Mouse (Mus musculus) activated CD4-positive, CD25-positive, alpha-beta regulatory T cell, adult 4 months (primary cell): Measurements from ENCODE around the gene Fes. TPM values are rescaled to one million over a fixed set of nuclear protein-coding genes. Genes with fewer than 3 reads are reported as not detected.

Experiments used
- ATAC-seq: one replicate; pipeline ENCODE4 v1.8.0; 2017
- polyA plus RNA-seq, 2 experiments: library from polyadenylated mRNA; unstranded; fragments of 100-300 nt; shearing (Covaris generic); gene quantifications; one replicate each; pipeline ENCODE4 v1.2.1; 2017

The Fes gene
- polyA plus RNA-seq = 1 to 10 TPM; 2.0 to 4.5 TPM

DNA sequence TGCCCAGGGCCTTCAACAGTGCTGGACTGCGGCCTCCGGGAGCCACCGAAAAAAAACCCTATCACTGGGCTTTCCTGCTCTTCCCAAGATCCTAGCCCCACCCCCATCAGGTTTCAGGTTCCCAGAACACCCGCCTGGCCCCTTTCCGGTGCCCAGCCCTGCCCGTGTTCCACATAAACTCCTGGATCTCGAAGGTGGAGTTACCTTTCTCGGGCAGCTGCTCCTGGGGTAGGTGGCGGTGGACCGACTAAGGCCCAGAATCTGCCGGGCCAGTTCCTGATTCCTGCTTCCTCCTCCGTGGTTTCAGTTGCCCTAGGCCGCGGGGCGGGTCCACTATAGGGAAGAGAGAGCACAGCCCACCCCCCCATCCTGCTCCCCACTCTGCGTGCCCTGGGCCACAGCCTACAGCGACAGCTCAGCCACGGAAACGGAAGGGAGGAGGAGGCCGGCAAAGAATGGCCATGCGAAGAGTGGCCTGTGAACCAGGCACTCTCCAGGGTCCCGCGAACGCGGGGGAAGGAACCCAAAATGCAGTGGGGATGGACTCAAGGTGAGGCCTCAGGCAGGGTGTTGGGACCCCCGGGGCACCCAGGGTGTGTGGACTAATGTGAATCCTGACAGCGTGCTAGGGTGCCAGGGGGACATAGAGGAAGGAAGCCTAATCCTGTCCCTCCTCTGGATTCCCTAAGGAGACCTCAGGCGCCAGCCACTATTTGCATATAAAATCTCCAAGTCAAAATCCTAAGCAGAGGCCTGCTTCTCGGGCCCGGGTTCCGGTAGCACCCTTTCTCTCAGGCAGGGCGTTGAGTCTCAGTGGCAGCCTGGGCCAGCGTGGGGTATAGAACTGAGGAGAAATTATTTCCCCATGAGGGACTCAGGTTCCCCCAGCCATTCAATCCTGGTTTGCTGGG is at the start of gene Fes:
TSS of gene Fes (minus strand) at position 314 of the 911 bp plus-strand sequence.
- ATAC-seq = no peak

DNA sequence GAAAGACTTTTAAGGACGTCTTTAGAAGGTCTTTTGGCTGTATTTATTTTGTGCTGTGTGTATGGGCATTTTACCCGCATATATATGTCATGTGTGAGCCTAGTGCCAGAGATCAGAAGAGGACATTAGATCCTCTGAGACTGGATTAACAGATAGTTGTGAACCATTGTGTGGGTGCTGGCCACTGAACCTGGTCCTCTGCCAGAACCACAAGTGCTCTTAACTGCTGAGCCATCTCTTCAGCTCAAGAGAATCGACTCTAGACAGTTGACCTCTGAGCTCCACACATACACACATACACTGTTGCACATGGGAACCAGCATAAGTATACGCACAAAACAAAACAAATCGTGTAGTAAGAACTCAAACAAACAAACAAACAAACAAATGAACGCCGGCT is 48.8 kb upstream of the Fes start:
- no peak for ATAC-seq

DNA sequence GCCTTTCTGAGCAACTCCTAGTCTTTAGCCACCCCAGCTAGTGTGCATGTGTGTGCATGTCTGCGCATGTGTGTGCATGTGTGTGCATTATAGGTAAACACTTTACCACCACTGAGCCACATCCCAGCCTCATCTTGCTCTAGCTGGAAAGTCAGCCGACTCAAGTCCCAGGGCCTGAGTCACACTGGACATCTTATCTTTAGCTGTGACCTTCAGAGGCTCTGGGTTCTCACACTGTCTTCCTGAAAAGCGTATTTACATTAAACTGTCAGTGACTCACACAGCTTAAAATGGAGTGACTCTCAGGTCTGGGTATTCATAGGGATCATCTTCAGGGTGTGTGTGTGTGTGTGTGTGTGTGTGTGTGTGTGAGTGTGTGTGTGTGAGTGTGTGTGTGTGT is 47.8 kb upstream of the Fes start:
- no peak for ATAC-seq

DNA sequence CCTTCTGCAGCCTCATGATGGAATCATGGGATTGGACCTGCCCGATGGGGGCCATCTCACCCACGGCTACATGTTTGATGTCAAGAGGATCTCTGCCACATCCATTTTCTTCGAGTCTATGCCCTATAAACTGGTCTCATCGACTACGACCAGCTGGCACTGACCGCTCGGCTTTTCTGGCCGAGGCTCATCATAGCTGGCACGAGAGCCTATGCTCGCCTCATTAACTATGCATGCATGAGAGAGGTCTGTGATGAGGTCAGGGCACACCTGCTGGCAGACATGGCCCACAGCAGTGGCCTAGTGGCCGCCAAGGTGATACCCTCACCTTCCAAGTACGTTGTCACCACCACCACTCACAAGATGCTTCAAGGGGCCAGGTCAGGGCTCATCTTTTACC is 41.9 kb upstream of the Fes start:
- ATAC-seq = no peak

DNA sequence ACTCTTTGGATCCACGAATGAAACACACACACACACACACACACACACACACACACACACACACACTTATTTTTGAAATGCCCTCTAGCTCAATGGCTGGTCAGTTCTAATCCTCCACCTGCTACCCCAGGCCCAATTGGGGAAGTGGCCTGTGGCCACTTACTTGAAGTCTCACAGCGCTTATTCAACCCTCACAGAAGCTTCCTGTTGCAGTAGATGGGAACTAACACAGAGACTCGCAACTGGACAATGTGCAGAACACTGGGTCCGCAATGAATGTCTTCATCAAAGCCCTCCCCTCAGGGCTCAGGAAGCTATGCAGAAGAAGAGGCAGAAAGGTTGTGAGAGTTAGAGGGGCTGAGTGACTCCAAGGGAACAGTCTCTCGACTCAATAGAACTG is 40.0 kb upstream of the Fes start:
- ATAC-seq = no peak

DNA sequence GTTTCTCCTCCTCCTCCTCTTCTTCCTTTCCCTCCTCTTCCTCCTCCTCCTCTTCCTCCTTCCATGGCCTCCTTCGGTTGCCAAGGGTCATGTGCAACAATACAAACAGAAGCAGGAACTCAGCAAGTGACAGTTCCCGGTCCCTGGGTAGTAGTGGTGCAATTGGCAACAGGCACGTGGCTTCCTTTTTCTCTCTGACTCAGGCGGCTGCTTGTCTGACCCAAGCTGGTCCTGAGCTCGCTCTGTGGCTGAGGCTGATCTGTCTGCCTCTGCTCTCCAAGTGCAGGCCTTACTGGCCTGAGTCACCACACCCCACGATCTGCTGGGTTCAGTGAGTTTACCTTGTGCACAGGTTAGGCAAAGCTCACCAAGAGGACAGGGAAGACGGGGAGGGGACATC is 38.6 kb upstream of the Fes start:
- ATAC-seq = no peak

DNA sequence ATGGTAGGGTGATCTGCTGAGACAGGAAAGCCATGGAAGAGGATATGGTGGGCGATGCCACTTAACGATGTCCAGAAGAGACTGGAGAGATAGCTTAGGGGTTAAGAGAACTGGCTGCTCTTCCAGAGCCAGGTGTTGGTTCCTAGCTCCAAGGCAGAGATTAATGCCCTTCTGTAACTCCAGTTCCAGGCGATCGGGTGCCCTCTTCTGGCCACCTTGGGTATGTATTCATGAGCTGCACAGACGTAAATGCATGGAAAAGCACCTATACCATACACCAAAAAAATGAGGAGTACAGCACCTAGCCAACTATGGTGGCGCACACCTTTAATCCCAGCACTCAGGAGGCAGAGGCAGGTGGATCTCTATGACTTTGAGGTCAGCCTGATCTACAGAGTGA is 37.0 kb upstream of the Fes start:
- no peak for ATAC-seq

DNA sequence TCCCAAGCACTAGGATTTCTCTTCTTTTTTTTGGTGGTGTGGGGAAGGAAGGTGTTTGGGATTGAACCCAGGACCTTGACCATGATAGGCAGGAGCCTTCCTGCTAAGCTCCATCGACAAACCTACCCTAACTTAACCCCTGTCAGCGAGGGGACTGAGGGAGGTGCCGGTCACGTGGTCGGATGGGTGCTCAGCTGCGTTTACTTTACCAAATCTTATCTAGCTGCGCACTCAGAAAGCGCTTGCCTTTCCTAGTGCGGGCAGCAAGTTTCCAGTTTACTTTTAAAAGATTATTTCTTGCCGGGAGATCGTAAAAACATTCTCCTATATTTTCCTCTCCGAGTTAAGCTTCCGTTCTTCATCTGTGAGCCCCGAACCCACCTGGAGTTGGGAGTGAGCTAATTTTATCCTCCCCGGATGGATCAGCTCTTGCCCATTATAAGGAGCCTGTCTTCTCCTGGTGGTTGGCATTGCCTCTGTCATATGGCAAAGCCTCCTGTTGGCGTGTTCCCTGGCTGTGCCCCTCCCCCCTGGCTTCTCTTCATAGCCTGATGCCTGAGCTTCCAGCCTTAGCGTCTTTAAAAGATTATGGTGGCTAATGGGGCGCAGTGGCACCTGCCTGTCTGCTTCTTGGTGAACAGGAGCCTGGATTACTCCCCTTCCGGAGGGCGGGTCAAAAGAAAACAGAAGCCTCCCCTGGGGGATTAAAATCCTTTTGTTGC is 35.2 kb upstream of the Fes start:
- no peak for ATAC-seq

DNA sequence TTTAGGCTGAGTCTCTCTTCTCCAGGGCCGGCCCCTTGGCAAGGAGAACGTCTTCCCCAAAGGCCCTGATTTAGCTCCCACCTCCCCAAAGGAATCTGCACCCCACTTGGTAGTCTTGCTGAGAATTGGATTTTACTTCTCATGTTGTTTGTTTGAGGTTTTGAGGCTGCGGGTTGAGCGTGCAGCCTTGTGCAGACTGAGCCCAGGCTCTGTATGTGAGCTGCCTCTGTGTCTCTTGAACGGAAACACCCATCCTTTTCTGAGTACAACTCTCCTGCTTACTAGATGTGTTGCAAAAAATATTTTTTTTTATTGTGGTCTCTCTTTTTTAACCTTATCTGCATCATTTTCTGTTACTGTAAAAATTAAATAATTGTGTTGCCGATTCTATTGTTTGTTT is 33.8 kb upstream of the Fes start:
- peak; percentile 45 for ATAC-seq

DNA sequence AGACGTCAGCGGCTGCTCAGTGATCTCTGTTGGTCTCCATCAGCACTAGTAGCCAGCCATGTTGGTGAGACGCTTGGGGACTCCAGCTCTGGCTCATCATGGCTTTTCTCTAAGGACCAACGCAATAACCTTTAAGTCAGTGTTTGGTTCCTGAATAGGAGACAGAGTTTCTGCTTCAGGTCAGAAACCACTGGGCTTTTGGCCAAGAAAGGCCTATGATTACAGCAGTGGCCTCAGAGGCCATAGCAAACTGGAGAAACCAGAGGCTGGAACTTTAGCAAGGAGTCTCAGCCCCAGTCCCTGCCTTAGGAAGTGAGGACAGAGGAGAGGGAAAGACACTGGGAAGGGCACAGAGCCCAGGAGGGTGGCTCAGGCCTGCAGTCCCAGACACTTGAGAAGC is 32.8 kb upstream of the Fes start:
- ATAC-seq = no peak

DNA sequence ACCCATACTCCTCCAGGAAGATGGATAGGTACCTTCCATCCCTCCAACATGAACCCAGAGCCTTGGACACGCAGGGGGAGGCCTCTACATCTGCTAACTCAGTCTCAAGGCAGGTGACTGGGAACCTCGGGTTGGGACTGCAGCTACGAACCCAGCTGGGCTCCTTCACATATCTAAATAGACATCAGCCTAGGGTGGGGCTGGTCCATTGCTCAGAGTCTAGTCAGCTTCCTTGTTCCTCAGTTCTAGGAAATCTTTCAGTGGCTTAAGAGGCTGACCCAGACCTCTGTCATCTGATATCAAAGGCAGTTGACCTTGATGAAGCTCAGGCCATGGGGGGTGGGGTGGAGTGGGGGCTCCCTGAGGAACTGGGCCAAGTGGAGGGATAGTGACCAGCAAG is 31.5 kb upstream of the Fes start:
- ATAC-seq = no peak

DNA sequence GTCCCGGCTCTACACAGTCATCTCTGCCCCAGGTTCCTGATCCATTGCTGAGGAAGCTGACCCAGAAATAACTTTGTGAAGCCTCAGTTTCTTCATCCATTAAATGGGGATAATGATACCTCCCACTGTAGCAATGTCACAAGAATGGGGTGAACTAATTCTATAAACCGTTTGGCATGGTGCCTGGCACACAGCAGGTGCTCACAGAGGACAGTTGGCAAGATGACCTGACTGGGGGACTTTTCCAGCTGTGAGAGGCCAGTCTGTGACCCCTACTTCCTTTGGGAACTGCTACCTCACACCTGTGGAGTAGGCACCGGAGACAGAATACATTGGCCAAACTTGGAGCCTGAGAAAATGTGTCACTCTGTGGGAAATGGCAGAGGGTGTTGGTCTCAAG is 30.3 kb upstream of the Fes start:
- no peak for ATAC-seq

DNA sequence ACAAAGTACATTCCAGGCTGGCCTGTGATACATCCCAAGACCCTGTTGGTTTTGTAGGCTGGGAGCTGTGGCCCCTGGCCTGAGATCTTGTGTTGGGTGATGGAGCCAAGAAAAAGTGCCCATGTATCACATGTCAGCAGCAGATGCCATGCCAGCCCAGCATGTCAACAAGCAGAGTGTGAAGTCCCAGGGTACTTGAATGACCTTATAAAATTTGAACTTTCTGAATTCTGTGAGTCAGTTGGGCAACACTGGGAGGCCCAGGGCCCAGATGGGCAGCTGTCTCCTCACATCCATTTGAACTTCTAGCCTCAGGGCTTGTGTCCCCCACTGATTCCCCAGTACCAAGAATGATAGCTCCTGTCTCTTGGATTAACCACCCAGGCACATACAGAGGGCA is 29.9 kb upstream of the Fes start:
- ATAC-seq = no peak

DNA sequence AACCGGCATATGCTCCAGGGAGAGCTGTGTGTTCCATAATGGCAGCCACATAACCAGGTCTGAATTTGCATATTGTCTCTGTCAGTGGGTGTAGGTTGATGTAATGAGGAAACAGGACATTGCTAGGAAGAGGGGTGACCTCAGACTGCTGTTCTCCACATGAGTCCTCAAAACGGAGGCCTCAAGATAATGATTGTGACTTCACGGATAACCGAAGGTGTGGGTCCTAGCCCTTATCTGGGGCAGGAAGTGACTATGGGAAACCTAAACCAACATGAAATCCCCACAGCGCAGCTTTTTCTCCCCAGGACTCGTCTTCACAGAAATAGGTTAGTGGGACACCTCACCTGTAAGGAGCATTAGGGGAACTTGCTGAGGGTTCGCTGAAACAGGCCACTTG is 29.2 kb upstream of the Fes start:
- peak; percentile 79 for ATAC-seq

DNA sequence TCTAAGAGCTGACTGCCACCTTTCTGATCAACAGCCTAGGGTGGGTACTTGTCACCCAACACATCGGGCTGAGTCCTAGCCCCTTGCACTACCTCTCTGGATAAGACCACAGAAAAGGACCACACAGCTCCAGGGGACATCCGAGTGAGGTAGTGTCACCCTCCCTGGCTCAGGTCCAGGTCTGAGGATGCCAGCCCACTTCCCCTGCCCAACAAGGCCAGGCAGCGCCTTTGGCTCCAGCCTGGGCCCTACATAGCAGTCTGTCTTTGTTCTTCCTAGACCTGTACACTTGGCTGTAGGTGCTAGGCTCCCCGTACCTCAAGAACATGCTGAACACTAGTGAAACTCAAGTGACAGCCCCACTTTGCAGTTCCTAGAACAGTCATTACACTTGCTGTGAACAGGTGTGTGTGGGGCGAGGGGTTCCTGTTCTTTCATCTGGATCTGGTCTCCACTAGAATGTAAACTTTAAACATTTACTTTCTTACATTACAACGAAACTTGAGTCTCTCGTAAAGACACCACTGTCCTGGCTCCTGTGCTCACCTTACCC is 26.6 kb upstream of the Fes start:
- no peak for ATAC-seq

DNA sequence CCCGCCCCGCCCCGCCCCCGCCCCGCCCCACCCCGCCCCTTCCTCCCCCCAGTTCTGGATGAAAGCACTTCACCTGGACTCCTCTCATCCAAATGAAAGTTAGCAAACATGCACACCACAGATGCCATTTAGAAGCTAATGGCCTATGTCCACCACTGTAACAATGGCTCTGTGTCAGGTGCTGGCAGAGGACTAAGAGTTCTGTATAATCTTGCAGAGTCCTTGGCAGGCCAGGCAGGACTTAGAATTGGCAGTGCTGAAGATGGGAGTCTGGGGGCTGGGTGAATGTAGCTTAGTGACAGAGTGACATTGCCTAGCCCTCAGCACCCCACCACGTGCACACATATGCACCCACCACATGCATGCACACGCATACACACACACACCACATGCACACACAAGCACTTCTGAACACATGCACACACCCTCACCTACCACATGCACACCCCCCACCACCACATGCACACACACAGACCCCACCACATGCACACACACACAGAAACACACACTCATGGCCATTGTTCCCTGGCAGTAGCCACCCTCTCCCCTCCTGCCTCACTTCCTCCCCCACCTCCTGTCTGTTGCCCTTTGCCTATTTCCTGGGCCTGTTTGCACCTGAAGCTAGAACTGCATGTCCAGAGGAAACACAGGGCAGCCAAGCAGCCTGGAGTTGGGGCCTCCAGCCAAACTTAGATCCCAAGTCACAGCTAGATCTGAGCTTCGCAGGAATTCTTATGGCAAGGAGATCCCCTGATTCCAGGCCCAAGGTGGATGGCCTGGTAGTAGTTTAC is 26.0 kb upstream of the Fes start:
- ATAC-seq = no peak

DNA sequence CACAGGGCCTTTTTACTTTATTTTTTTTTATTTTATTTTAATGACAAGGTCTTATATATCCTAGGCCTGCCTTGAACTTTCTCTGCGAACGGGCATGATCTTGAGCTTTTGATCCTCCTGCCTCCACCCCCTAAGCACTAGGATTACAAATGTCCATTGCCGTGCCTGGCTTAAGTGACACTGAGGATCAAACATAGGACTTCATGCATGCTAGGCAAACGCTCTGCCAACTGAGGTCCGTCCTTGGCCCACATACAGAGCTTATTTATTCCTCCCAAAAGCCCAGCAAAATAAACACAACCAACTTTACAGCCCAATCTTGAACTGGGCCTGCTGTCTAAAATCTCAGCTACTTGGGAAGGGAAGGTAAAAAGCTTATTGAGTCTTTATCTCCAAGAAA is 25.0 kb upstream of the Fes start:
- ATAC-seq = no peak

DNA sequence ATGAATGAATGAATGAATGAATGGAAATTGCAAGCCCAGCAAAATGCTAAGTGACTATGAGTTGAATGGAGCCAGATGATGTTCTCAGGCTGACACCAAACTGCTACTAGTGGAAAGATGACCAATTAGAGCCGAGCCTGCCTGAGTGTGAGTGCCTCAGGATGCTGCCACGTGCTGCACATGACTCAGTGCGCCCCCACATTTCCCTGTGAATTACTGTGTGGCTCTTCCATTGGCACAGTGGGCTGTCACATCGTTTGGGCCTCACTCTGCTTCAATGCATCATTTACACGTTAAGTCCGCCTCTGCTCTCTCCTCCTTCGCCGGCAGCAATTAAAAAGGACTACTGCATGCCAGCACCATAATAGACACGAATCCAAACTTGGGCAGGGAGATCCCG is 24.5 kb upstream of the Fes start:
- ATAC-seq = no peak

DNA sequence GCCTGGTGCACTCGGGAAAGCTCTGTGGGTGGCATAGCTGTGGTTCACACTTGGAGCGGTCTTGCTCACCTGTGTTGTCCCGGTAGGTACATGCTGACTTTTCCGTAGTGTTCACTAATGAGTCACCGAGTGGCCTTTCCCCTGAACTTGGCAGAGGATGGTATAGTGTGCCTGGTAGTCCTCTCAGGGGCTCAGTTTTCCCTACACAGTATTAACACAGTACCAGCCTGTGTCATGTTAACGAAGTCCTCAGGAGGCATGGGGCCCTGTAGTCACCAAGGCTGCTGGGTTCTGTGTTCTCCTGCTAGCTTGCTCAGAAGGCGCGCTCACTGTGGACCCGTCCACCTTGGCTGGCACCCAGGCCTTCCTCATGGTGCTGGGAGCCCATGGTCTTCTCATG is 22.6 kb upstream of the Fes start:
- no peak for ATAC-seq

DNA sequence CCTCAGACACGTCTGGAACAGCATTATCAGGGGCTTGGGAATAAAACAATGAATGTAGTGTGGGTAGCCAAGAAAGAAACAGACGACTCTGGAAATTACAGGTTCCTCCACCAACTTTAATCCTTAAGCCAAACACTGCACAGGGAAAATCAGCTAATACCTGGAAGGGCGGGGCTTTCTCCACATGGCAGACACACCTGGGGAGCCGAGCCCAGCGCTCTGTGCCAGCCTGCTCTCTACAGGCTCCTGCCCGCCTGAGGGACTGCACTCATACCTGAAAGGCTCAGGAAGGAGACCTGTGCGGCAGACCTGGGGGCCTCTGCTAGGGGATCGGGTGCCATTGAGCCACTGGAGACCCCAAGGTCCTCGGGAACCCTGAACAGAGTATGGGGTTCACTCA is 20.0 kb upstream of the Fes start:
- ATAC-seq = no peak

DNA sequence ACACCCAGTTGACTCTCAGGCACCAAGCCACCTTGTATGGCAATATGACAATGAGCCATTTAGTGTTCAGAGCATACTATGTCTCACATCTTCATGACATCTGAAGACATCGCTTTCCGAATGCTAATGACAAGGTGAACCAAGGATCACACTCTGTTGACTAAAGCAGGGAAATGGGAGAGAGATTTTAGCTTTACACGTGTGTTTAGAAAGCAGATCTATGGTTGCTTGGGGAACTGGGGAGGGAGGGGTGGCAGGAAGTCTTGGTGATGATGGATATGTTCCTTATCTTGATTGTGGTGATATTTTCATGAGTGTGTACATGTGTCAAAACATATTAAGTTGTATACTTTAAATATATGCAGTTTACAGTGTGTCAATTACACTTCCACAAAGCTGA is 18.4 kb upstream of the Fes start:
- no peak for ATAC-seq

DNA sequence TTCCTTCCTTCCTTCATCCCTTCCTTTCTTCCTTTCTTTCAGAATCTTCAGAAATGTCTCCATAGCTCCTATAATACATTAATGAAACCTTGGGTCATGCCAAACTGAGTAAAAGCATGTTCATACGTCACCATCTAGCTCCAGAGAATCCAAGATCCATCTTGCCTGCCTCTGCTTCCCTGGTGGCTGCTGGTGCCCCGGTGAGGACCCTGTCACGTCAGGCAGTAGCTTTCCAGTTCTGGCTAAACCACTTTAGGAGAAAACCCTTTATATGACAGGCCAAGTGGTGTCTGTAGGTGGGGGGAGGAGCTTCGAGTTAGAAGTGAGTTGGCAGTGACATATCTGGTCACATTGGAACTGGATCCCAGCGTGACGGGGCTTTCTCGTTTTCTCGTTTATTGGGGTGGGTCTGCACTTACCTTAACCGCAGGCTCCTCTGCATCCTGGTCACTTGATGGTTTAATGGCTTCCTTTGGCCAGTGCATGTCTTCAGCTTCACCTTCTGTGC is 17.5 kb upstream of the Fes start, which contains the start of gene Furin:
TSS of gene Furin (minus strand) at position 249 of the 508 bp plus-strand sequence.
- ATAC-seq = no peak
